Mouse (Mus musculus) layer of hippocampus, adult 8-10 months (tissue): ENCODE measurements around the gene Nme8. TPM values are rescaled to one million over a fixed set of nuclear protein-coding genes. Genes with fewer than 3 reads are reported as not detected.

Experiments used
- DNase-seq, 2 experiments: peaks; one replicate each; pipeline ENCODE4 v3.0.0; 2022; ENCODE audit warnings: low spot score in 2 of 2
- total RNA-seq, 4 experiments: library from RNA; stranded (reverse); gene quantifications; 2 replicates each; pipeline ENCODE4 v1.2.4; 2022

The Nme8 gene
- total RNA-seq, 4 experiments from 2014 or later: not detected

DNA sequence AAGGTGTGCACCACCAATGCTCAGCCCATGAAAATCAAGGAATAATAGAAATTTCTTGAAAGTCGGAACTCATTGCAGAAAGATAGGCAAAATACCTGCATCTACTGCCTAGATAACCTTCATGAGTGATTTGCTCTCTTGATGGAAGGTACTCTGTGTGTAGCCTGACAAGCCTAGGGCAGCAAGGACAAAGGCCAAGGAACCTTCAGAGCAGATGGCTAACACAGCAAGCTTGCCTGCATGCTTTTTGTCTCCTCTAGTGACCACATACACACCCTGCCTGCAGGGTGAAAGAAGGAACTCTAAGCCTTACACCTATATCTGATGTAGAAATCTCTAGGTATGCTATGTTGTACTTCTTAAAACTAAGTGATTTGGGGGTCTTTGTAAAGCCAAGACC lies 102.5 kb downstream of the Nme8 start:
- no peak for DNase-seq

Other genes starting within 250 kb of the Nme8 start
- gene Epdr1, start 77.9 kb downstream of the Nme8 start, total RNA-seq: 100 to 1,000 TPM; 106 to 128 (median 117) TPM
- gene Sfrp4, start 74.7 kb downstream of the Nme8 start, total RNA-seq: 1 to 10 TPM; 2.0 to 2.9 (median 2.7) TPM
- gene Gpr141, start 126.5 kb upstream of the Nme8 start, total RNA-seq: not detected